Mouse (Mus musculus): ENCODE measurements around the gene Hecw1. TPM values are rescaled to one million over a fixed set of nuclear protein-coding genes. Genes with fewer than 3 reads are reported as not detected.
A peak's percentile ranks its signal among the peaks of the same experiment; 100 is the strongest.

Gene Hecw1
- polyA plus RNA-seq (2014; fragmentation: Nextera tagmentation; extraction: Ambion mirVana) = 0.30 and 0.44 TPM in 2 replicates

DNA sequence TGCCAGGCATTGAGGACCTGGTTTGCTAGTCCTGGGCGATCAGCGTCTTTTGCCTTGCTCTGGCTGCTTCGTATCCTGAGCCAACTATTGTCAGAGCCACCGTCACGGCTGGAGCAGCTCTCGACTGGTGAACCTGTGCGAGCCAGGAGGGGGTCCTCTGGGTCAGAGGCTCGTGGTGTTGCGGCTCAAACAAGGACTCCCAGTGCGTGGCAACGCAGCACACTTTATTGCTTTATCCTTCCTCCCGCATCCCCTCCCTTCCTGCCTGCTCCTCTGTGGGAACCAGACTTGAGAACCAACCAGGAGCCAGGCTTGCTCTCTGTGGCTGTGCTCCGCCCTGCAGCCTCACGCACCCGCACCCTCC lies at the start of gene Hecw1:
TSS of gene Hecw1 (minus strand) at position 323 of the 364 bp plus-strand sequence.
- Histone ChIP-seq H3K9me3 (replicated peaks; ENCODE audit: control insufficient read depth, low read length) (no peaks in the 10 kb centered on the region), H3K4me1 (ENCODE audit: control insufficient read depth, insufficient read depth, low read length) (peaks cover 3% of the 10 kb centered on the region; the same call in 1 of the 2 replicates), H3K9ac (ENCODE audit: low read depth, low read length) (no peak within 1 kb of the TSS), H3K36me3 (ENCODE audit: control insufficient read depth, insufficient read depth, low read length) (no peaks in the 10 kb centered on the region), H3K27me3 (ENCODE audit: control insufficient read depth, insufficient read depth, low read length) (peaks cover 23% of the 10 kb centered on the region), H3K4me3 (ENCODE audit: low read depth, low read length) (peak within 1 kb of the TSS; percentile 53), H3K4me2 (peak within 1 kb of the TSS; percentile 97), H3K27ac (ENCODE audit: low read depth, low read length) (no peak within 1 kb of the TSS)
- peak; percentile 44; the same call in 1 of the 2 replicates for ATAC-seq (replicated peaks; ENCODE audit: insufficient number of reproducible peaks, low FRiP score, low TSS enrichment)
- 1% methylated on average over 15 of the region's 15 CpGs for WGBS (ENCODE audit: insufficient replicate concordance)

DNA sequence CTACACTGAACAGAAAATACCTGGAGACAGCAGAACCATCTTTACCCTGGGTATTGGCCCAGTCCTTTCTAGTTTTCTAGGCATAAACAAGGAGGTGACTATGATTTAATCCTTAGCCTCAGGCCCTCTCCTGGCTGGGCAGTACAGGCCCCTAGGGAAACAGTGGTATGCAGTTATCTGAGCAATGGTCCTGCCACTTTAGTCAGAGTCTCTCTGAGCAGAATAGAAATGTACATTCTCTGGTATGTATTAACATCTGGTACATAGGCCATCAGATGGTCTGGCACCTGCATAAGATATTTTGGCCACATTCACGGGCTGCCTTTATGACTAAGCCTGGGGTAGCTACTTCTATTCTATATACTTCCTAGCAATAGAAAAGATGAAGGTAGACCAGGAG lies 38.3 kb upstream of the Hecw1 start:
- H3K27me3 ChIP-seq (ENCODE audit: control insufficient read depth, insufficient read depth, low read length) = no peaks in the 10 kb centered on the region
- H3K4me2 ChIP-seq = no peak overlapping the region
- WGBS (ENCODE audit: insufficient replicate concordance) = 83% methylated on average over 1 of the region's 1 CpGs
- no peak overlapping the region for H3K4me3 ChIP-seq (ENCODE audit: low read depth, low read length)
- no peak overlapping the region for H3K9ac ChIP-seq (ENCODE audit: low read depth, low read length)
- no peak overlapping the region for H3K27ac ChIP-seq (ENCODE audit: low read depth, low read length)
- no peaks in the 10 kb centered on the region for H3K9me3 ChIP-seq (replicated peaks; ENCODE audit: control insufficient read depth, low read length)
- H3K36me3 ChIP-seq (ENCODE audit: control insufficient read depth, insufficient read depth, low read length) = no peaks in the 10 kb centered on the region
- no peak for ATAC-seq (replicated peaks; ENCODE audit: insufficient number of reproducible peaks, low FRiP score, low TSS enrichment)
- no peaks in the 10 kb centered on the region for H3K4me1 ChIP-seq (ENCODE audit: control insufficient read depth, insufficient read depth, low read length)

DNA sequence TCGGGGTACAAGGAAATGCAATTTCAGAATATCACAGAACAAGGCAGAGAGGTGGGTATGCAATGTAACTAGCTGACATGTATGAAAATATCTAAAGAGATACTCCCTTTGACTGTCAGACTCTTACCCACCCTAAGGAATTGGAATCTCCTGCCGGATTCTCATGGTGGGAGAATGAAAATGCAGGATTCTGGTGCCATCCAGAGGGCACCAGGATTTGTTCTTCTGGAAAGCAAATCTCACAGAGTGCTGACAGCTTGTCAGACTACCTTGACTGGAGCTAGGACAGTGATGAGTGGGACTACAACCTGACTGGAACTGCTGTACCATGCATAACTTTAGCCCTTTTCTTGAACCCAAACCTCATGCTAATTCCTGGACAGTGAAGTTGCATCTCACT lies 29.6 kb upstream of the Hecw1 start:
- no peak overlapping the region for H3K9ac ChIP-seq (ENCODE audit: low read depth, low read length)
- H3K9me3 ChIP-seq (replicated peaks; ENCODE audit: control insufficient read depth, low read length) = no peaks in the 10 kb centered on the region
- no peak overlapping the region for H3K4me3 ChIP-seq (ENCODE audit: low read depth, low read length)
- H3K4me1 ChIP-seq (ENCODE audit: control insufficient read depth, insufficient read depth, low read length) = no peaks in the 10 kb centered on the region
- WGBS (ENCODE audit: insufficient replicate concordance) = 67% methylated on average over 2 of the region's 2 CpGs
- H3K27ac ChIP-seq (ENCODE audit: low read depth, low read length) = no peak overlapping the region
- no peaks in the 10 kb centered on the region for H3K36me3 ChIP-seq (ENCODE audit: control insufficient read depth, insufficient read depth, low read length)
- ATAC-seq (replicated peaks; ENCODE audit: insufficient number of reproducible peaks, low FRiP score, low TSS enrichment) = no peak
- H3K4me2 ChIP-seq = no peak overlapping the region
- H3K27me3 ChIP-seq (ENCODE audit: control insufficient read depth, insufficient read depth, low read length) = no peaks in the 10 kb centered on the region

DNA sequence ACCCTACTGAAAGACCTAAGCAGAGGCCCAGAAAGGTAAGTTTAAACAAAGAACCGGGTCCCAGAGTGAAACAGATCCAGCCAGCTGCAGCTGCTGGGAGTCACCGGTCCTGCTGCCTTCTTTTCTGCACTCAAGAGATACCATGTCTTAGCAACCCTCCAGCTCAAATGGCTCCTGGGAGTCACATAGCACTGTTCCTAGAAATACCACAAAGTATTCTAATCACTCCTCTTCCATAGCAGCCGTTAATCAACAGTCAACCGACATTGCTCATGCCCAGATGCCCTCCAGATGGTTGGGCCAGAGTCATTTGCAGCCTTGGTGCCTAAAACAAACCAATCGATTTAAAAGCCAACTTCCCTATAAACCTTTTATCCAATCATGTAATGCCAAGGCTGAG lies 19.8 kb upstream of the Hecw1 start:
- 70% methylated on average over 5 of the region's 5 CpGs for WGBS (ENCODE audit: insufficient replicate concordance)
- H3K4me1 ChIP-seq (ENCODE audit: control insufficient read depth, insufficient read depth, low read length) = no peaks in the 10 kb centered on the region
- H3K4me3 ChIP-seq (ENCODE audit: low read depth, low read length) = no peak overlapping the region
- no peak overlapping the region for H3K27ac ChIP-seq (ENCODE audit: low read depth, low read length)
- no peaks in the 10 kb centered on the region for H3K27me3 ChIP-seq (ENCODE audit: control insufficient read depth, insufficient read depth, low read length)
- no peak overlapping the region for H3K4me2 ChIP-seq
- no peaks in the 10 kb centered on the region for H3K36me3 ChIP-seq (ENCODE audit: control insufficient read depth, insufficient read depth, low read length)
- H3K9me3 ChIP-seq (replicated peaks; ENCODE audit: control insufficient read depth, low read length) = no peaks in the 10 kb centered on the region
- no peak overlapping the region for H3K9ac ChIP-seq (ENCODE audit: low read depth, low read length)
- no peak for ATAC-seq (replicated peaks; ENCODE audit: insufficient number of reproducible peaks, low FRiP score, low TSS enrichment)

DNA sequence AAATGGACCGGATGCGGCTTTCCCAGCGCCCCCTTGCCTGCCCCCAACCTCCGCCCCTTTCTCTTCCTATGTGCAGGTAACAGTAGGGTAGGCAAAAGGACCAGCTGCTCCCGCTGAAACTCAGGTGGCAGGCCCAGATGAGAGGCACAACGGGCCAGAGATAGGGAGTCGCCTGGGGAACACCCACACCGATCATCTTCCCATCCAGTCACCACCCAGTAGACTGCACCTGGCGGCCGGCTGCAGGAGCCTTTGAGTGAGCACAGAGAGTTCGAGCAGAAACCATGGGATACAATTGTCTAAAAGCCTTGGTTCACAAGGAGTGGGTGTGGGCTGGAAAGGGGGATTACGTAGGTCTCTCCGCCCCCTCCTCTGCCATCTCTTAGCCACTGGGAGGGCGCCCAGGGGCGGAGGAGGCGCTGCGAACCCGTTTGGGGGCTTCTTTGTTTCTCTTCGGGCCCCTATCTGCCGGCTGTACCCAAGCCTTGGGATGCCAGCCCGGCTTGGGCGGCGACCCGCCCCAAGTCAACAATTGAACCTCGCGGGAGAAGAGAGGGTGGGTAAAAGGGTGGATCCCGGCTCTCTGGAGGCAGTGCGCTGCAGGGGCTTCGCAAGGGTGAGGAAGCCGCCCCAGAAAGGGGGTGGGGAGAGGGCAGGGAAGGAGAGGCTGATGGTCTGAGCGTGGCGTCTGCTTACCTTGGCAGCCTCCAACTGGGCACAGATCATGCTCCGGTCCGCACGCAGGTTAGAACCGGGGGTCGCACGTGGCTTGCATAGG lies 711 bp downstream of the Hecw1 start:
- peak; percentile 57 for ATAC-seq (replicated peaks; ENCODE audit: insufficient number of reproducible peaks, low FRiP score, low TSS enrichment)
- H3K9me3 ChIP-seq (replicated peaks; ENCODE audit: control insufficient read depth, low read length) = no peaks in the 10 kb centered on the region
- peak overlapping the region; percentile 53 for H3K4me3 ChIP-seq (ENCODE audit: low read depth, low read length)
- peaks cover 23% of the 10 kb centered on the region for H3K27me3 ChIP-seq (ENCODE audit: control insufficient read depth, insufficient read depth, low read length)
- peaks cover 3% of the 10 kb centered on the region; the same call in 1 of the 2 replicates for H3K4me1 ChIP-seq (ENCODE audit: control insufficient read depth, insufficient read depth, low read length)
- H3K36me3 ChIP-seq (ENCODE audit: control insufficient read depth, insufficient read depth, low read length) = no peaks in the 10 kb centered on the region
- H3K4me2 ChIP-seq = peak overlapping the region; percentile 97
- WGBS (ENCODE audit: insufficient replicate concordance) = 4% methylated on average over 38 of the region's 38 CpGs
- no peak overlapping the region for H3K27ac ChIP-seq (ENCODE audit: low read depth, low read length)
- H3K9ac ChIP-seq (ENCODE audit: low read depth, low read length) = no peak overlapping the region

DNA sequence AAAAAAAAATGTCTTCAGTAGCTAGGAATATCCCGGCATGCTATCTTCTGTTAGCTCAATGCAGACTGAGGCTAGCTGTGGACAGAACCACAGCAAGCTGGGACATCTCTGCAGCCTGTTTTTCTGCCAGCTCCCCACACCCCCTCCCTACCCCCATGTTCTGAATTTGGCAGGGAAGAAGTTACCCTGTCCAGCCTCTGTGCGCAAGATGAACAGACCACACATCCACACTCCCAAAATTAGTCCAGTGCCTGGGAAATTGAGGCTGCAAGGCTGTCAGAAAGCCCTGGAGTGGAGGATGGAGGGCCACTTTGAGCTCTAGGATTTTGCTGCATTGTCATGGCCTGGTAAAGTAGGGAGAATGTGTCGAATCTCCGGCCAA lies 1.3 kb downstream of the Hecw1 start:
- WGBS (ENCODE audit: insufficient replicate concordance) = 38% methylated on average over 4 of the region's 4 CpGs
- peaks cover 23% of the 10 kb centered on the region for H3K27me3 ChIP-seq (ENCODE audit: control insufficient read depth, insufficient read depth, low read length)
- H3K36me3 ChIP-seq (ENCODE audit: control insufficient read depth, insufficient read depth, low read length) = no peaks in the 10 kb centered on the region
- 0 out of 2 replicates have a peak, but pooled peaks have one; percentile 28 for ATAC-seq (replicated peaks; ENCODE audit: insufficient number of reproducible peaks, low FRiP score, low TSS enrichment)
- peaks cover 3% of the 10 kb centered on the region; the same call in 1 of the 2 replicates for H3K4me1 ChIP-seq (ENCODE audit: control insufficient read depth, insufficient read depth, low read length)
- no peaks in the 10 kb centered on the region for H3K9me3 ChIP-seq (replicated peaks; ENCODE audit: control insufficient read depth, low read length)
- H3K27ac ChIP-seq (ENCODE audit: low read depth, low read length) = no peak overlapping the region
- H3K4me3 ChIP-seq (ENCODE audit: low read depth, low read length) = peak overlapping the region; percentile 53
- peak overlapping the region; percentile 97 for H3K4me2 ChIP-seq
- no peak overlapping the region for H3K9ac ChIP-seq (ENCODE audit: low read depth, low read length)

DNA sequence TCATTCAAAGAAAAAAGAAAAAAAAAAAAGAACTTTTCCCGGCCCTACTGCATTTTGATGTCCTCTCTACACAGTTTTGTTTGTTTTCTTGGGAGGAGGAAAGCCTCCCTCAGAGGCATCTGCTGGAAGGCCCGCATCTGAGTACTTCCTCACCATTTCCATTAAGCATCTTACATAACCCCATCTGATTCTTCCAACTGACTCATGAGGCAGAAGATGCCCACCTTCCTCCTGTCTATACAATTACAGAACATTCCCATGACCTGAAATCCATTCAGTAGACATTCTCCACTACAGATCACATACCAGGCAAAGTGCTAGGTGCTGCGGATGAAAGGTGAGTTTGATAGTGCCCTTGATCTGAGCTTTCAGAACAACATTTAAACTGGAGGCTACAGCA lies 3.4 kb downstream of the Hecw1 start:
- ATAC-seq (replicated peaks; ENCODE audit: insufficient number of reproducible peaks, low FRiP score, low TSS enrichment) = no peak
- no peak overlapping the region for H3K9ac ChIP-seq (ENCODE audit: low read depth, low read length)
- no peaks in the 10 kb centered on the region for H3K36me3 ChIP-seq (ENCODE audit: control insufficient read depth, insufficient read depth, low read length)
- 65% methylated on average over 3 of the region's 3 CpGs for WGBS (ENCODE audit: insufficient replicate concordance)
- no peak overlapping the region for H3K4me2 ChIP-seq
- peaks cover 3% of the 10 kb centered on the region; the same call in 1 of the 2 replicates for H3K4me1 ChIP-seq (ENCODE audit: control insufficient read depth, insufficient read depth, low read length)
- H3K4me3 ChIP-seq (ENCODE audit: low read depth, low read length) = no peak overlapping the region
- H3K9me3 ChIP-seq (replicated peaks; ENCODE audit: control insufficient read depth, low read length) = no peaks in the 10 kb centered on the region
- H3K27me3 ChIP-seq (ENCODE audit: control insufficient read depth, insufficient read depth, low read length) = peaks cover 23% of the 10 kb centered on the region
- H3K27ac ChIP-seq (ENCODE audit: low read depth, low read length) = no peak overlapping the region

DNA sequence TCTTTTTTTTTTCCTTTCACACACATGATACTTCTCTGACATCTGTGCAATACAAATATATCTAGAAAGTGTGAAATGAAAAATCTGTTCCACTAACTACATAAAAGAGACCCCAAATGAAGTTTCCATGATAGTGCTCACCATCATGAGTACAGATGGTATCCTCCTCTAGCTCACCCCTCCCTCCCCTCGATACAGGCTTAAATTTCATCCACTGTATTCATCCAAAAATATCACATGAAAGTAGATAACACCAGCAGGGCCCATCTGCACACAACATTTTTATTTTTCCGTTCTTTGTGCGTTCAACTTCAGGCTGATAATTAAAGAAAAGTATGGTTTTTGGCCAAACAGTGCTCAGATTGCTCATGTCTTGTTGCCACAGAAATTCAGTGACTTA lies 5.5 kb downstream of the Hecw1 start:
- Histone ChIP-seq H3K4me1 (ENCODE audit: control insufficient read depth, insufficient read depth, low read length) (no peaks in the 10 kb centered on the region; the same call in 1 of the 2 replicates), H3K4me3 (ENCODE audit: low read depth, low read length) (no peak overlapping the region), H3K27ac (ENCODE audit: low read depth, low read length) (no peak overlapping the region), H3K9me3 (replicated peaks; ENCODE audit: control insufficient read depth, low read length) (no peaks in the 10 kb centered on the region), H3K9ac (ENCODE audit: low read depth, low read length) (no peak overlapping the region), H3K27me3 (ENCODE audit: control insufficient read depth, insufficient read depth, low read length) (peaks cover 9% of the 10 kb centered on the region), H3K4me2 (no peak overlapping the region), H3K36me3 (ENCODE audit: control insufficient read depth, insufficient read depth, low read length) (no peaks in the 10 kb centered on the region)
- ATAC-seq (replicated peaks; ENCODE audit: insufficient number of reproducible peaks, low FRiP score, low TSS enrichment) = no peak
- 84% methylated on average over 3 of the region's 3 CpGs for WGBS (ENCODE audit: insufficient replicate concordance)

DNA sequence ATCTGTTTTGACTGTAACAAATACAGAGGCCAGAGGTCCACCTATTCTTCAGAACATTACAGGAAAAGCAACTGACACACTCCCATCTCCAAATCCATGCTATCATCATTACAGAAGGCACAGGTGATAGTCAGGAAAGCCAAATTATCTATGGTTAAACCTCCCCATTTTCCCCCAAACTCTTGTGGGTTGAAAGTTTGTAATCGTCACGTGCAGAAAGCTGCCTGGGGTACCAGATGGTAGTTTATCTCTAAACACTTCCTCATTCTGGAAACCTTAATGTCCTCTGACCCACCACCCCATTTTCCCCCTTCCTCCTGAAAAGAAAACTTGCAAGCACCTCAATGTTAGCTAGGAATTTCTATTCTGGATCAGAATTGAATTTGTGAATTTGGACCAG lies 7.9 kb downstream of the Hecw1 start:
- Histone ChIP-seq H3K4me3 (ENCODE audit: low read depth, low read length) (no peak overlapping the region), H3K9ac (ENCODE audit: low read depth, low read length) (no peak overlapping the region), H3K27me3 (ENCODE audit: control insufficient read depth, insufficient read depth, low read length) (no peaks in the 10 kb centered on the region), H3K36me3 (ENCODE audit: control insufficient read depth, insufficient read depth, low read length) (no peaks in the 10 kb centered on the region), H3K27ac (ENCODE audit: low read depth, low read length) (no peak overlapping the region), H3K4me1 (ENCODE audit: control insufficient read depth, insufficient read depth, low read length) (no peaks in the 10 kb centered on the region), H3K4me2 (no peak overlapping the region), H3K9me3 (replicated peaks; ENCODE audit: control insufficient read depth, low read length) (no peaks in the 10 kb centered on the region)
- ATAC-seq (replicated peaks; ENCODE audit: insufficient number of reproducible peaks, low FRiP score, low TSS enrichment) = no peak
- 52% methylated on average over 2 of the region's 2 CpGs for WGBS (ENCODE audit: insufficient replicate concordance)
